Mouse (Mus musculus): ENCODE results near the gene Lrba.

DNA sequence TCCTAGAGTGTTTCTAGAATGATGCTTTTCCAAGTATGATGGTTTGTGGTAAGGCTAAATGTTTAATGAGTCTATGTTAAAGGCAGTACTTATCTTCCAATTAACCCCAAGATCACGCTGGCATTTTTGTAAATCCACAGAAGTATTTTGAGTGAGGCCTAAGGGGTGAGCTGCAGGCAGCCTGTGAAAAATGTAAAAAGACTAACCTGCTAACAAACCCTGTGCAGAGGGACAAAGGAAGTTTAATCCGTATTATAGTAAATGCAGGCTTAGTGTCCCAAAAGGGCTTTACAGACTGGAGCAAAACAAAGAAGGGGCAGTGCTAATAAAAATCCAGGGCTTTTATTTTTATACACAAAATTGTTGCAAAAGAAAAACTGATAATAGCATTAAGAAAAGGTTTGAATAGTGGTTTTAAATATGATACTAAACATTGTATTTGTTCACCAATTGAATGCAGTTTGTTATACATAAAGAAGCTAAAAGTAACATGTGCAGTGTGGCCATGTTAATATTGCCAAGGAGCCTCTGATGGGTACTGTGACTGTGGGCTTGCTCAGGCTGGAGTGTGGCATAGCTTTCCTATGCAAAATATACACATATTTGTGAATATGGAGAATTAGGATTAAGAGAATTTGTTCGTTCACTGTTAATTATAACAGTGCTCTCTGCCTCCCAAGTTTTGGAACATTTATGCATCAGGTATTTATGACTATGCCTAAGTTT is 348.2 kb downstream of the Lrba start:
- no peak for TF ChIP-seq EP300 (IDR thresholded peaks at IDR 0.05; ENCODE audit: low read depth)
- TF ChIP-seq CTCF (IDR thresholded peaks at IDR 0.05; ENCODE audit: low read depth) = no peak
